15 mouse cellular contexts compared by ENCODE assay signal in genomic region chr16:72398811-72399210, GRCm38 (mm10).
"Had no signal": no experiment of that assay in that cellular context is flagged by ENCODE, and none has a peak within 500 bp of the region (broad histone marks: within the 10 kb centered on the region; RNA-seq: fewer than 3 reads in every experiment).

No protein-coding gene starts in this region.

- H3K27me3 ChIP-seq: liver, embryonic 15.5 days; neural tube, embryonic 13.5 days had no signal

- ATAC-seq: lung, postnatal 0 days had no signal

- H3K9ac ChIP-seq: liver, embryonic 15.5 days; neural tube, embryonic 13.5 days had no signal

- H3K4me1 ChIP-seq: liver, embryonic 15.5 days had no signal

- H3K4me3 ChIP-seq: liver, embryonic 15.5 days; neural tube, embryonic 13.5 days had no signal

- H3K36me3 ChIP-seq: liver, embryonic 15.5 days; neural tube, embryonic 13.5 days had no signal

- H3K9me3 ChIP-seq: liver, embryonic 15.5 days; neural tube, embryonic 13.5 days had no signal

- H3K27ac ChIP-seq: kidney, postnatal 0 days; liver, embryonic 15.5 days; neural tube, embryonic 13.5 days had no signal

- H3K4me2 ChIP-seq: liver, embryonic 11.5 days; liver, embryonic 15.5 days; neural tube, embryonic 13.5 days had no signal

- DNase-seq: kidney, adult 9 months; kidney, postnatal 36 days; layer of hippocampus, adult 9-11 months; layer of hippocampus, postnatal 36 days; lung, adult 2 months; lung, postnatal 4 days; midbrain, embryonic 14.5 days; right cerebral cortex, adult 18-20 months; right cerebral cortex, postnatal 25 days; thymus, postnatal 36 days had no signal
